Mouse (Mus musculus) heart, embryonic 15.5 days (tissue): ENCODE measurements around the gene Kmt2d. TPM values are rescaled to one million over a fixed set of nuclear protein-coding genes. Genes with fewer than 3 reads are reported as not detected.
A peak's percentile ranks its signal among the peaks of the same experiment; 100 is the strongest.

Experiments
- ATAC-seq: fragments of 200-750 bp; cut with Nextera tagmentation; replicated peaks from 2 replicates; pipeline ENCODE4 v1.8.0; 2017; ENCODE audit warnings: low read depth, moderate TSS enrichment; ENCODE audit not compliant: insufficient number of reproducible peaks, insufficient read depth, low FRiP score
- H3K27ac ChIP-seq: fragments of 300-500 bp; sonication (generic); 2 replicates; pipeline ENCODE4 v1.5.1; 2015; ENCODE audit warnings: mild to moderate bottlenecking, inconsistent platforms
- H3K27me3 ChIP-seq: fragments of 300-500 bp; sonication (generic); 2 replicates; pipeline ENCODE4 v1.6.1; 2015; ENCODE audit warnings: inconsistent platforms
- H3K36me3 ChIP-seq: fragments of 300-500 bp; sonication (generic); 2 replicates; pipeline ENCODE4 v1.6.1; 2015; ENCODE audit warnings: mild to moderate bottlenecking, inconsistent platforms
- H3K4me1 ChIP-seq: fragments of 300-500 bp; sonication (generic); replicated peaks from 2 replicates; pipeline ENCODE4 v1.6.1; 2015; ENCODE audit warnings: inconsistent platforms
- H3K4me2 ChIP-seq: fragments of 300-500 bp; sonication (generic); 2 replicates; pipeline ENCODE4 v1.6.1; 2015; ENCODE audit warnings: inconsistent platforms, mild to moderate bottlenecking, moderate library complexity
- H3K4me3 ChIP-seq: fragments of 300-500 bp; sonication (generic); 2 replicates; pipeline ENCODE4 v1.5.1; 2015; ENCODE audit warnings: mild to moderate bottlenecking, inconsistent platforms
- H3K9ac ChIP-seq: fragments of 300-500 bp; sonication (generic); 2 replicates; pipeline ENCODE4 v1.6.1; 2015; ENCODE audit warnings: mild to moderate bottlenecking, inconsistent platforms
- H3K9me3 ChIP-seq: fragments of 300-500 bp; sonication (generic); replicated peaks from 2 replicates; pipeline ENCODE4 v1.6.1; 2016; ENCODE audit warnings: inconsistent platforms
- WGBS: fragments of 180-500 bp; shearing (Covaris S2); methylation state at CpG from one replicate; pipeline ENCODE4 v1.1.7; 2015; ENCODE audit warnings: mixed read lengths; 5-methylcytosine and 5-hydroxymethylcytosine counted together
- polyA plus RNA-seq: library from polyadenylated mRNA; unstranded; fragments of >200 nt; fragmentation: Nextera tagmentation; extraction: Ambion mirVana; gene quantifications from 2 replicates; pipeline ENCODE4 v1.2.1, GENCODE M21; 2015

The Kmt2d gene
- polyA plus RNA-seq, 1 experiment from 2014 or later: 7.6 TPM

DNA sequence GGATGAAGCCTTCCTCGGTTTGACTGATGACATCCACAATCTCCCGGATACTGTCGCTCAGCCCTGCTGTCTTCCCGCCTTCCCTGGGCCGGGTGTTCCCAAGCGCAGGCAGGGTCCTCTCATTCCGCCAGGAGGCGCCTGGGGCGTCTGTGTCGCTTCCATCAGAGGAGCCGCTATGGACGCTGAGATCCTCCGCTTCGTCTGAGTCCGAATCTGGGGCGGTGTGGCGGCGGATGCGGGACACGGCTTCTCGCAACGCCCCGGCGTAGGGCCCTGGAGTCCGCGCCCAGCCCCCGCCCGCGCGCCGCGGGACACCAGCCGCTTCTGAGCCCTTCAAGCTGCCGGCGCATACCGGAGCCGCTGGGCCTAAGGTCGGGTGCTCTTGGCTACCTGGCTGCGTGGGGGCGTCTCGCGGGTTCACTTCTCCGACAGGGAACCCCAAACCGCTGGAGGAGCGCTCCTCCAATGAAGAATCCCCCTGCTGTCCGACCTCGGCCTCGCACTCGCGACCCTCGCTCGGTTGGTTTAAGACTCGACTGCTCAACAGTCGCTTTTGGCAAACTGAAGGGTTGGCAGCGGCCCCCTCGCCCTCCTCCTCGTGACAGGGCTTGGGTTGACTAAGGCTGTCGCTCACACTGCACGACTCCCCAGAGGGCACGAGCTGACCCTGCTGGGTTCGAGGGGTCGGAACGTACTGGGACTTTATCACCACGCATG lies 65.5 kb downstream of the Kmt2d start:
- H3K9me3 ChIP-seq: no peaks in the 10 kb centered on the region
- H3K4me3 ChIP-seq: peak overlapping the region; percentile 59
- peaks cover 68% of the 10 kb centered on the region for H3K4me1 ChIP-seq
- H3K4me2 ChIP-seq: peak overlapping the region; percentile 95
- H3K36me3 ChIP-seq: no peaks in the 10 kb centered on the region
- H3K9ac ChIP-seq: peak overlapping the region; percentile 61
- H3K27me3 ChIP-seq: peaks cover 91% of the 10 kb centered on the region
- H3K27ac ChIP-seq: no peak overlapping the region
- 2% methylated on average over 64 of the region's 64 CpGs for WGBS
- ATAC-seq: no peak

DNA sequence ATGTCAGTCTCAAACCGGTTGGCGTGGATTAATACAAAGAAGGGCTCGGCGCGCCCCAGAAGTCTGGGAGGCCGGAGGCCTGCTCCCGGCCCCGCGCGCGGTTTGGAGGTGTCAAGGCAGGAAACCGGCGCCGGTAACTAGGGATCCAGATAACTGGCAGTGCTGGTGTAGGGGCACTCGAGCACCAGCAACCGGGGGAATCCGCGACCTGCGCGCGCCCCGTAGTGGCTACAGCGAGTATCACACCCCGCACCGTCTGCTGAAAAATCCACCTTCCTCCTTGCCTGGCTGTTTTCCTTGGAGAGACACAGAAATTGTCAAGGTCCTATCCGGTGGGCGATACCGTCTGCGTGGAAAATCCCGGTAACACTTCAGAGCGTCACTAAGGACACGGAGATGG lies 67.0 kb downstream of the Kmt2d start:
- under 1% methylated on average over 32 of the region's 32 CpGs for WGBS
- H3K4me3 ChIP-seq: peak overlapping the region; percentile 32

DNA sequence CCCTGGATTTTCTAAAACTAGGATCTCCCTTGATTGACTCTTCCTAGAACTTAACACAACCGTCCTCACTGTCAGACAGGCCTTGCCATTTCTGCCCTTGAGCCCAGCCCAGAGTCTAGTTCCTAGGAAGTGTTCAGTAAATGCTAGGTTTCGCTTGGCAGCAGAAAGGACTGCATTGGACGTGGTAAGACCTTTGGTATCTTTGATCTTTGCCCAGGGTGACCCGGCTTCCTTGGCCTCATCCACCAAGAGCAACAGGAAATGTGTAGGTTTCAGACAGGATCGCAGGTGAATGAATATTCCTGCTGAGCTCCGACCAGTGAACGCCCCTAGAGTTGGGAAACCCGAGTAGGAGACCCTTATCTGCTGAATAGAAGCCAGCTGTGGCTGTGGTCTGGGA lies 68.1 kb downstream of the Kmt2d start:
- no peak overlapping the region for H3K9ac ChIP-seq
- peaks cover 52% of the 10 kb centered on the region for H3K4me1 ChIP-seq
- H3K4me2 ChIP-seq: no peak overlapping the region
- no peak overlapping the region; the same call in 1 of the 2 replicates for H3K4me3 ChIP-seq
- H3K36me3 ChIP-seq: no peaks in the 10 kb centered on the region
- no peak for ATAC-seq
- H3K27ac ChIP-seq: no peak overlapping the region
- H3K27me3 ChIP-seq: peaks cover 97% of the 10 kb centered on the region
- WGBS: 7% methylated on average over 8 of the region's 8 CpGs
- no peaks in the 10 kb centered on the region for H3K9me3 ChIP-seq

More for the DNA sequence above, 67.0 kb downstream of the Kmt2d start:
- no peak overlapping the region for H3K27ac ChIP-seq
- H3K27me3 ChIP-seq: peaks cover 96% of the 10 kb centered on the region
- no peak for ATAC-seq
- H3K4me2 ChIP-seq: peak overlapping the region; percentile 61
- H3K9me3 ChIP-seq: no peaks in the 10 kb centered on the region
- H3K4me1 ChIP-seq: peaks cover 60% of the 10 kb centered on the region
- H3K36me3 ChIP-seq: no peaks in the 10 kb centered on the region
- H3K9ac ChIP-seq: no peak overlapping the region

DNA sequence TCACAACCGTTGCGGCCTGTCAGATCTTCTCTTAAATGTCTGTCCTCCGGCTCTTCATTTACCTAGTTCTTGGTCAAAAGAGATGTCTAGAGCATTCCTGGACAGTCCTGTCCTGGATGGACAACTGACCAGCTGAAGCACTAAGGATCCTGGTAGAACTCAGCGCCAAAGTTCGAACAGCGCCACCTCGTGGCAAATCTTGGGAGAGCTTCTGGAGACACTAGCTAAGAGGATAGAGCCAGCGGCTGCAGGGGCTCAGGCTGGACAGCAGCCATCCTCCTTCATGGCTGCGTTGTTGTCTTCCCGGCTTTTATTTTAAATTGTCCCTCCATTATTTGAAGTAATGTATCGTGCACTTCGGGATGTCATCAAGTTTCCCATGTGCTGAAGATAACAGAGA lies 71.6 kb downstream of the Kmt2d start:
- H3K4me3 ChIP-seq: no peak overlapping the region
- H3K27ac ChIP-seq: no peak overlapping the region
- H3K4me2 ChIP-seq: no peak overlapping the region
- H3K36me3 ChIP-seq: no peaks in the 10 kb centered on the region
- H3K9ac ChIP-seq: no peak overlapping the region
- 10% methylated on average over 12 of the region's 12 CpGs for WGBS
- H3K27me3 ChIP-seq: peaks cover 98% of the 10 kb centered on the region
- peaks cover 36% of the 10 kb centered on the region for H3K4me1 ChIP-seq
- H3K9me3 ChIP-seq: no peaks in the 10 kb centered on the region
- ATAC-seq: no peak

- Histone ChIP-seq H3K27ac (no peak overlapping the region), H3K4me1 (peaks cover 32% of the 10 kb centered on the region), H3K4me2 (no peak overlapping the region), H3K4me3 (no peak overlapping the region), H3K36me3 (no peaks in the 10 kb centered on the region), H3K9ac (no peak overlapping the region), H3K9me3 (no peaks in the 10 kb centered on the region), H3K27me3 (peaks cover 99% of the 10 kb centered on the region)
- no peak for ATAC-seq
- 51% methylated on average over 3 of the region's 3 CpGs for WGBS
Measured at GRCm38 (mm10) chr15:98798903-98799302, 72.1 kb downstream of the Kmt2d start.

- Histone ChIP-seq H3K9ac (no peak overlapping the region), H3K4me3 (no peak overlapping the region), H3K27me3 (peaks cover 99% of the 10 kb centered on the region), H3K4me2 (no peak overlapping the region), H3K9me3 (no peaks in the 10 kb centered on the region), H3K27ac (no peak overlapping the region), H3K4me1 (peaks cover 28% of the 10 kb centered on the region), H3K36me3 (no peaks in the 10 kb centered on the region)
- WGBS: 10% methylated on average over 28 of the region's 28 CpGs
- 0 out of 2 replicates have a peak, but pooled peaks have one; percentile 3 for ATAC-seq
Measured at GRCm38 (mm10) chr15:98797835-98798492, 73.0 kb downstream of the Kmt2d start.

GRCm38 (mm10) chr15:98796803-98797595 lies 74.0 kb downstream of the Kmt2d start:
- Histone ChIP-seq H3K4me3 (peak overlapping the region; percentile 29), H3K27me3 (peaks cover 99% of the 10 kb centered on the region), H3K36me3 (no peaks in the 10 kb centered on the region), H3K27ac (no peak overlapping the region), H3K9ac (0 out of 2 replicates have a peak overlapping the region, but pooled peaks have one; percentile 21), H3K9me3 (no peaks in the 10 kb centered on the region), H3K4me1 (peaks cover 36% of the 10 kb centered on the region), H3K4me2 (peak overlapping the region; percentile 51)
- peak; percentile 24 for ATAC-seq
- WGBS: 7% methylated on average over 13 of the region's 13 CpGs

DNA sequence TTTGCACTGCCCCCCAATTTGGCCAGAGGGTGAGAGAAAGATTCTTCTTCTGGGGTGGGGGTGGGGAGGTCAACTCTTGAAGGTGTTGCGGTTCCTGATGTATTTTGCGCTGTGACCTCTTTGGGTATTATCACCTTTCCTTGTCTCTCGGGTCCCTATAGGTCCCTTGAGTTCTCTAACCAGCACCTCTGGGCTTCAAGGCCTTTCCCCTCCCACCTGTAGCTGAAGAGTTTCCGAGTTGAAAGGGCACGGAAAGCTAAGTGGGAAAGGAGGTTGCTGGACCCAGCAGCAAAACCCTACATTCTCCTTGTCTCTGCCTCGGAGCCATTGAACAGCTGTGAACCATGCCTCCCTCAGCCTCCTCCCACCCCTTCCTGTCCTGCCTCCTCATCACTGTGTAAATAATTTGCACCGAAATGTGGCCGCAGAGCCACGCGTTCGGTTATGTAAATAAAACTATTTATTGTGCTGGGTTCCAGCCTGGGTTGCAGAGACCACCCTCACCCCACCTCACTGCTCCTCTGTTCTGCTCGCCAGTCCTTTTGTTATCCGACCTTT lies 77.8 kb downstream of the Kmt2d start:
- Histone ChIP-seq H3K4me2 (peak overlapping the region; percentile 49), H3K27ac (no peak overlapping the region), H3K9me3 (no peaks in the 10 kb centered on the region), H3K4me1 (peaks cover 62% of the 10 kb centered on the region), H3K4me3 (peak overlapping the region; percentile 30), H3K27me3 (peaks cover 99% of the 10 kb centered on the region), H3K36me3 (no peaks in the 10 kb centered on the region), H3K9ac (no peak overlapping the region)
- no peak for ATAC-seq
- WGBS: 3% methylated on average over 13 of the region's 13 CpGs

DNA sequence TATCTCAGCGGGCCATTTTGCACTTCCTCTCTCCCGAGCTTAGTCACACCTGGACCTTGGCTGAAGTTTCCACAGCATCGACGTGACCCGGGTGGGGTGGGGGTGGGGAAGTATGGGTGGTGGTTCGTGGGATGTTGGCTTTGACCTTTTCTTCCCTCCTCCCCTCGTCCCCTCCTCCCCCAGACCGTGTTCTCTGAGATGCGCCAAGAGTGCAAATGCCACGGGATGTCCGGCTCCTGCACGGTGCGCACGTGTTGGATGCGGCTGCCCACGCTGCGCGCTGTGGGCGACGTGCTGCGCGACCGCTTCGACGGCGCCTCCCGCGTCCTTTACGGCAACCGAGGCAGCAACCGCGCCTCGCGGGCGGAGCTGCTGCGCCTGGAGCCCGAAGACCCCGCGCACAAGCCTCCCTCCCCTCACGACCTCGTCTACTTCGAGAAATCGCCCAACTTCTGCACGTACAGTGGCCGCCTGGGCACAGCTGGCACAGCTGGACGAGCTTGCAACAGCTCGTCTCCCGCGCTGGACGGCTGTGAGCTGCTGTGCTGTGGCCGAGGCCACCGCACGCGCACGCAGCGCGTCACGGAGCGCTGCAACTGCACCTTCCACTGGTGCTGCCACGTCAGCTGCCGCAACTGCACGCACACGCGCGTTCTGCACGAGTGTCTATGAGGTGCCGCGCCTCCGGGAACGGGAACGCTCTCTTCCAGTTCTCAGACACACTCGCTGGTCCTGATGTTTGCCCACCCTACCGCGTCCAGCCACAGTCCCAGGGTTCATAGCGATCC lies 78.6 kb downstream of the Kmt2d start:
- Histone ChIP-seq H3K36me3 (no peaks in the 10 kb centered on the region), H3K9me3 (no peaks in the 10 kb centered on the region), H3K27me3 (peaks cover 99% of the 10 kb centered on the region), H3K4me1 (peaks cover 54% of the 10 kb centered on the region), H3K27ac (no peak overlapping the region), H3K4me2 (peak overlapping the region; percentile 49), H3K9ac (no peak overlapping the region), H3K4me3 (peak overlapping the region; percentile 30)
- no peak for ATAC-seq
- under 1% methylated on average over 75 of the region's 75 CpGs for WGBS

DNA sequence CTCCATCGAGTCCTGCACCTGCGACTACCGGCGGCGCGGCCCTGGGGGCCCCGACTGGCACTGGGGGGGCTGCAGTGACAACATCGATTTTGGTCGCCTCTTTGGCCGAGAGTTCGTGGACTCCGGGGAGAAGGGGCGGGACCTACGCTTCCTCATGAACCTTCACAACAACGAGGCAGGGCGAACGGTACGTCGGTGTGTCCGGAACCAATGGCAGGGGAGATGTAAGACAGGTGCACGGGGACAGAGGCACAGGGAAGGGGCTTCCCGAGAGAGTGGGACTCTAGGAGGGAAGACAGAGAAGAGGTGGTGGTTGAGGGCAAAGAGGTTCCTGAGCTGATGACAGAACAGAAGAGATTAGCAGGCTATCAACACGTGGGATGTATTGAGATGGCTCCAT lies 79.2 kb downstream of the Kmt2d start:
- Histone ChIP-seq H3K4me2 (peak overlapping the region; percentile 60), H3K9me3 (no peaks in the 10 kb centered on the region), H3K9ac (no peak overlapping the region), H3K36me3 (no peaks in the 10 kb centered on the region), H3K27me3 (peaks cover 99% of the 10 kb centered on the region), H3K27ac (no peak overlapping the region), H3K4me1 (peaks cover 50% of the 10 kb centered on the region), H3K4me3 (peak overlapping the region; percentile 35)
- ATAC-seq: no peak
- 2% methylated on average over 23 of the region's 23 CpGs for WGBS
